Mouse (Mus musculus): ENCODE measurements around the gene Mrpl9.

DNA sequence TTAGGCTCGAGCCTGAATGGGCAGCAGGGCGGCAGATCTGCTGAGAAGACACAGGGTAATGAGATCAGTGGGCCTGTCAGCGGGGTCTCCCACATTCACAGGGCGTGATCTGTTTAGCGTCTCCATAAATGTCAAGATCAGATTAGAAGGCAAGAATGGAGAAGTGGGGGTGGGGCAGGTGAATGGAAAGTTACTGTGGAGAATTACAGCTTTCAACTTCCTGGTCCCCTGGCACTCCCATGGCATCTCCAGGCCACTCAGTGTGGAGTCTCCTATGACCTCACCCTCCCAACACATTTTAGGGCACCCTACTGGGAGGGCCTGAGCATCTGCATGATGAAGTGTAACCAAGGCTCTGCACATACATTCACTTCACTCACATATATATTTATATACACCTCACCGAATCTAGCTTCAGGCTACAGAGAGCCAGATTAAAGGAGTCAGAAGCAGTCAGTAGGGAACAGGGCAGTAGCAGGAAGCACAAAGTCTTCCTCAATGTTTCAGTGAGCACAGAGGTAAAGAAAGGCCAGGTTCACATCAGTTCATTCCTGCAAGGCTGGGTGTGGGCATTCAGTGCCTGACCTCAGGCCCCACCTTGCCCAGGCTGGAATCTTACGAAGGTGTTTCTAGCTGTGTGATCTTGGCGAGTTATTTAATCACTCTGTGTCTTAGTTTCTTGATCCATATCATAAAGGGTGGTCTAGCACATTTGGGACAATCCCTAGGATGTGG is 33.4 kb downstream of the Mrpl9 start:
- TF ChIP-seq CTCF (IDR thresholded peaks at IDR 0.05; ENCODE audit: control insufficient read depth, insufficient read depth, insufficient replicate concordance, low read depth, low read length) = no peak
- no peak for TF ChIP-seq POLR2A (IDR thresholded peaks at IDR 0.05; ENCODE audit: control insufficient read depth, low read depth, low read length)

All from testis, adult 2 months (tissue).